Mouse (Mus musculus): ENCODE data around the gene Ankrd52.

GRCm38 (mm10) chr10:128440407-128440806 lies 63.5 kb downstream of the Ankrd52 start:
- TF ChIP-seq CTCF (IDR thresholded peaks at IDR 0.05), result peak; percentile 71
- TF ChIP-seq POLR2A (IDR thresholded peaks at IDR 0.05; ENCODE audit: insufficient read depth, low read depth, low read length), result no peak

Measured in heart, adult 2 months (tissue).